Mouse (Mus musculus): ENCODE results near the gene Mmp17. TPM values are rescaled to one million over a fixed set of nuclear protein-coding genes. Genes with fewer than 3 reads are reported as not detected.
A peak's percentile ranks its signal among the peaks of the same experiment; 100 is the strongest.

Mmp17 gene
- 1.4 and 1.5 TPM in 2 replicates for polyA plus RNA-seq (2015; fragmentation: Nextera tagmentation; extraction: Ambion mirVana)

DNA sequence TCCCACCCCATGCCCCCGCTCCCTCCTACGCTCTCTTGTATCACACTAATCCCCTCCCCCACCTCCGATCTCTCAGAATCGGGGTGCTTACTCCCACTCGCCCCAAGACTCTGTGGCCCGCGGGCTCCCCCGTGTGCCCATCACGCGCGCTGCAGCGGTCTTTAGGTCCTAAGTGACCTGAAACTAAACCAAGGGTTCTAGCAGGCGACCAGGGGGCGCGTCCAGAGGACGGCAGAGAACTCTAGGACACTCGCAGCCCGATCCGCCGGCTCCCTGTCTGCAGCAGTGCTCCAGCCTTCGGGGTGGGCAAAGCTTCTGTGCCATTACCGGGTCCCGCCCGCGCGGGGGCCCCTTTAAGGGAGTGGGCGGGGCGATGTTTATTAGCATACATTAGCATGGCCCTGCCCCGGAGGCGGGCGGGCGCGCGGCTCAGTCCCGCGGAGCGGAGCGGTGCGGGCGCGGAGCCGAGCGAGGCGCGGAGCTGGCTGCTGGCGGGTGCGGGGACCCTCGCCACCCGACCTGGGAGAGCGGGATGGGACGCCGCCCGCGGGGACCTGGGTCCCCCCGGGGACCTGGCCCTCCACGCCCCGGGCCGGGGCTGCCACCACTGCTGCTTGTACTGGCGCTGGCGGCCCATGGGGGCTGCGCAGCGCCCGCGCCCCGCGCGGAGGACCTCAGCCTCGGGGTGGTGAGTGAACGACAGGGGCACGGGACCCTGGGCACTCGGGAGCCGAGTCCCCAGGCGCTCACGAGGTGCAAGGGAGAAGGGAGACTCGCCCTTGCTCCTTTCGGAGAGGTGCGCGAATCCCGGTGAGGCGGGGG, at the start of gene Mmp17:
Gene Mmp17 (plus strand): TSS at position 409 of the 822 bp plus-strand sequence.
- Histone ChIP-seq H3K9ac (peak within 1 kb of the TSS; percentile 42), H3K4me3 (peak within 1 kb of the TSS; percentile 67), H3K9me3 (no peaks in the 10 kb centered on the region), H3K4me1 (peaks cover 32% of the 10 kb centered on the region), H3K27ac (no peak within 1 kb of the TSS), H3K36me3 (no peaks in the 10 kb centered on the region), H3K27me3 (peaks cover 55% of the 10 kb centered on the region), H3K4me2 (peak within 1 kb of the TSS; percentile 100)
- under 1% methylated on average over 78 of the region's 80 CpGs for WGBS
- peak; percentile 83 for ATAC-seq (ENCODE audit: insufficient number of reproducible peaks, low FRiP score, low TSS enrichment, low read depth)

DNA sequence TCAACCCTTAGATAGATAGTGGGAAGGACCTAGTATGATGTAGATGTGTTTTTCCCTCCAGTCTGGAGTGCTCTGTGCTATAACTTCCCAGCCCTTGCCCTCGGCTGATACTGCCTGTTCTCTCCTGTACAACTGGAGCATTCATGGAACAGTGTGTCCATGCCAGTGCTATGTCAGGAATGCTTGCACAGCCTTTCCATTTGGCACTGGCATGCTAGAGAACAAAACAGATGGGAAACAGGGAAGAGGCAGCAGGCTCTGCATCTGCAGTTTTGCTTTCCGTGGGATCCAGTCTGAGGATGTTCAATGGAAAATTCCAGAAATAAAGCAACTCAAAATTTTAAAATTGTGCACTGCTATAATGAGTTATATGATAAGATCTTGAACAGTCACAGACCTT, 49.5 kb upstream of the Mmp17 start:
- 70% methylated on average over 2 of the region's 2 CpGs for WGBS
- H3K27me3 ChIP-seq, result no peaks in the 10 kb centered on the region

GRCm38 (mm10) chr5:129535021-129535420, 48.9 kb upstream of the Mmp17 start:
- ATAC-seq (ENCODE audit: insufficient number of reproducible peaks, low FRiP score, low TSS enrichment, low read depth), result no peak
- 85% methylated on average over 2 of the region's 2 CpGs for WGBS
- Histone ChIP-seq H3K36me3 (peaks cover 60% of the 10 kb centered on the region), H3K4me2 (no peak overlapping the region), H3K4me1 (no peaks in the 10 kb centered on the region), H3K27ac (no peak overlapping the region), H3K27me3 (no peaks in the 10 kb centered on the region), H3K9me3 (no peaks in the 10 kb centered on the region), H3K4me3 (no peak overlapping the region), H3K9ac (no peak overlapping the region)

More for the DNA sequence above, 49.5 kb upstream of the Mmp17 start:
- ATAC-seq (ENCODE audit: insufficient number of reproducible peaks, low FRiP score, low TSS enrichment, low read depth), result no peak
- Histone ChIP-seq H3K36me3 (peaks cover 60% of the 10 kb centered on the region), H3K4me1 (no peaks in the 10 kb centered on the region), H3K9me3 (no peaks in the 10 kb centered on the region), H3K4me2 (no peak overlapping the region), H3K4me3 (no peak overlapping the region), H3K27ac (no peak overlapping the region), H3K9ac (no peak overlapping the region)

GRCm38 (mm10) chr5:129535431-129535830, 48.5 kb upstream of the Mmp17 start:
- Histone ChIP-seq H3K36me3 (peaks cover 63% of the 10 kb centered on the region), H3K27ac (no peak overlapping the region), H3K4me2 (no peak overlapping the region), H3K4me3 (no peak overlapping the region), H3K4me1 (no peaks in the 10 kb centered on the region), H3K9ac (no peak overlapping the region), H3K27me3 (no peaks in the 10 kb centered on the region), H3K9me3 (no peaks in the 10 kb centered on the region)
- 94% methylated on average over 3 of the region's 3 CpGs for WGBS
- no peak for ATAC-seq (ENCODE audit: insufficient number of reproducible peaks, low FRiP score, low TSS enrichment, low read depth)

DNA sequence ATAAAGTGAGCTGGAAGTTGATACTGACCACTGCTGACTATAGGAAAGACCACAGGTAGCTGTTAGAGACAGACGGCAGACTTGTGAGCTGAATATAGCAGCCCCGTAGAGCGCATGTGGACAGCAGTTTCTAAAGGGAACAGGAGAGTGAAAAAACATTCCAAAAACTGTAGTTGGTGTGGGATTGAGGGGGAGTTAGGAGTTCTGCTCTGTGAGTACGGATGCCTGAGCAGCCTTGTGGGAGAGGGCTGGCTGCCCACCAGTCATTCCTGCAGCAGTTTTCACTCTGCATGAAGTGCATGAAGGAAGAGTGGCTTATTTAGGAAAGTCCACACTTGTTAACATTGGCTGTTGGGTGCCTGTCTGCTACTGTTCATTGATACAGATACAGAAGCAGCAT, 45.1 kb upstream of the Mmp17 start:
- Histone ChIP-seq H3K9ac (no peak overlapping the region), H3K36me3 (peaks cover 68% of the 10 kb centered on the region), H3K4me1 (no peaks in the 10 kb centered on the region), H3K4me3 (no peak overlapping the region), H3K4me2 (no peak overlapping the region), H3K27ac (no peak overlapping the region), H3K27me3 (no peaks in the 10 kb centered on the region), H3K9me3 (no peaks in the 10 kb centered on the region)
- ATAC-seq (ENCODE audit: insufficient number of reproducible peaks, low FRiP score, low TSS enrichment, low read depth), result no peak
- 87% methylated on average over 4 of the region's 4 CpGs for WGBS

- Histone ChIP-seq H3K9me3 (no peaks in the 10 kb centered on the region), H3K4me1 (no peaks in the 10 kb centered on the region), H3K9ac (no peak overlapping the region), H3K27me3 (no peaks in the 10 kb centered on the region), H3K36me3 (peaks cover 75% of the 10 kb centered on the region), H3K4me3 (no peak overlapping the region), H3K27ac (no peak overlapping the region), H3K4me2 (no peak overlapping the region)
- ATAC-seq (ENCODE audit: insufficient number of reproducible peaks, low FRiP score, low TSS enrichment, low read depth), result no peak
- 90% methylated on average over 3 of the region's 3 CpGs for WGBS
These were observed 41.7 kb upstream of the Mmp17 start for GRCm38 (mm10) chr5:129542236-129542635.

- no peak for ATAC-seq (ENCODE audit: insufficient number of reproducible peaks, low FRiP score, low TSS enrichment, low read depth)
- Histone ChIP-seq H3K4me1 (no peaks in the 10 kb centered on the region), H3K9ac (no peak overlapping the region), H3K9me3 (no peaks in the 10 kb centered on the region), H3K4me2 (no peak overlapping the region), H3K27me3 (no peaks in the 10 kb centered on the region), H3K4me3 (no peak overlapping the region), H3K27ac (no peak overlapping the region), H3K36me3 (peaks cover 91% of the 10 kb centered on the region)
- WGBS, result 68% methylated on average over 9 of the region's 9 CpGs
These were observed 38.2 kb upstream of the Mmp17 start for GRCm38 (mm10) chr5:129545787-129546186.

DNA sequence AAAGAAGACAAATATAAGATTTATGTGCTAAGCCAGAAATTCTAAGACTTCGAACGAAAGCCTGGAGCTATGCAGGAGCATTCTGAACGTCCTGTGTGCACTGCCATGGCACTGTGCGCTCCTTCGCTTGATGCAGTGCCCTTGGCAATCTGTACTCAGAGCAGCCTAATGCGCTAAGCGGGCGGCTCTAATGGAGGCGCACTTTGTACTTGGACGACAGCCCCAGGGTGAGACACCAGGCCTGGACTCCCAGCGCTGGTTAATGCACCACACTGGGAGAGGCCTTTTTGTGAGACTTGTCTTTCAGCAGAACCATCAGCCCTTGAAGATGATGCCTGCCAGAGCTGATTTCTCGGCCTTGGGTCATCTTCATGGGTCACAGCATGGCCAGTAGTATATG, 34.3 kb upstream of the Mmp17 start:
- no peak overlapping the region for H3K27ac ChIP-seq
- no peaks in the 10 kb centered on the region for H3K4me1 ChIP-seq
- no peaks in the 10 kb centered on the region for H3K27me3 ChIP-seq
- ATAC-seq (ENCODE audit: insufficient number of reproducible peaks, low FRiP score, low TSS enrichment, low read depth), result no peak
- no peak overlapping the region for H3K4me3 ChIP-seq
- H3K9me3 ChIP-seq, result no peaks in the 10 kb centered on the region
- peaks cover 93% of the 10 kb centered on the region for H3K36me3 ChIP-seq
- H3K4me2 ChIP-seq, result no peak overlapping the region
- H3K9ac ChIP-seq, result no peak overlapping the region
- WGBS, result 86% methylated on average over 12 of the region's 12 CpGs

- no peak for ATAC-seq (ENCODE audit: insufficient number of reproducible peaks, low FRiP score, low TSS enrichment, low read depth)
- no peak overlapping the region for H3K9ac ChIP-seq
- H3K4me3 ChIP-seq, result no peak overlapping the region
- H3K27ac ChIP-seq, result no peak overlapping the region
- H3K9me3 ChIP-seq, result no peaks in the 10 kb centered on the region
- no peaks in the 10 kb centered on the region for H3K27me3 ChIP-seq
- no peak overlapping the region for H3K4me2 ChIP-seq
- no peaks in the 10 kb centered on the region for H3K4me1 ChIP-seq
- peaks cover 96% of the 10 kb centered on the region for H3K36me3 ChIP-seq
- WGBS, result 94% methylated on average over 6 of the region's 6 CpGs
These were observed 33.2 kb upstream of the Mmp17 start for GRCm38 (mm10) chr5:129550790-129551189.

DNA sequence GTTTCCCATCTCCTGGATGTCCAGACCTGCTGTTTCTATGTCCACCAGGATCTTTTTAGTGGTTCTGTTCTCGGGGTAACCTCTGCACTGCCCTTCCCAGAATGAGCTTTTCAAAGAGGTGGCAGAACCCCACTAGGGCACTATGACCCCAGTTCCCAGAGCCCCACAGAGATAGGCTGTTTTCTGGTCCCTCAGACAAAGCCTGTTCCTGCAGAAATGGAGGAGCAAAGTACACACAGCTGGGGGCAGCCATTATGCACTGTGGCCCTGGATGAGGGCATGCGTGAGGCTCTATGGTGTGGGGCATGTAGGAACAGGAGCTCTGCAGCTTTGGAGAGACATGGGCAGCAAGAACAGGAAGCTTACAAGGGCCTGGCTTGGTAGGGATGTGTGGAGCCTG, 32.0 kb upstream of the Mmp17 start:
- Histone ChIP-seq H3K27ac (no peak overlapping the region), H3K9ac (no peak overlapping the region), H3K4me1 (no peaks in the 10 kb centered on the region), H3K9me3 (no peaks in the 10 kb centered on the region), H3K4me2 (no peak overlapping the region), H3K4me3 (no peak overlapping the region), H3K36me3 (peaks cover 94% of the 10 kb centered on the region), H3K27me3 (no peaks in the 10 kb centered on the region)
- 94% methylated on average over 2 of the region's 2 CpGs for WGBS
- ATAC-seq (ENCODE audit: insufficient number of reproducible peaks, low FRiP score, low TSS enrichment, low read depth), result no peak

GRCm38 (mm10) chr5:129553642-129554041, 30.3 kb upstream of the Mmp17 start:
- Histone ChIP-seq H3K9ac (no peak overlapping the region), H3K36me3 (peaks cover 91% of the 10 kb centered on the region), H3K27me3 (no peaks in the 10 kb centered on the region), H3K9me3 (no peaks in the 10 kb centered on the region), H3K4me1 (no peaks in the 10 kb centered on the region), H3K4me2 (no peak overlapping the region), H3K27ac (no peak overlapping the region), H3K4me3 (no peak overlapping the region)
- no peak for ATAC-seq (ENCODE audit: insufficient number of reproducible peaks, low FRiP score, low TSS enrichment, low read depth)
- WGBS, result 83% methylated on average over 6 of the region's 6 CpGs

GRCm38 (mm10) chr5:129558591-129558990, 25.4 kb upstream of the Mmp17 start:
- H3K9me3 ChIP-seq, result no peaks in the 10 kb centered on the region
- H3K36me3 ChIP-seq, result peaks cover 85% of the 10 kb centered on the region
- no peak overlapping the region for H3K9ac ChIP-seq
- no peak overlapping the region for H3K27ac ChIP-seq
- H3K27me3 ChIP-seq, result no peaks in the 10 kb centered on the region
- no peak overlapping the region for H3K4me3 ChIP-seq
- no peak overlapping the region for H3K4me2 ChIP-seq
- no peak for ATAC-seq (ENCODE audit: insufficient number of reproducible peaks, low FRiP score, low TSS enrichment, low read depth)
- WGBS, result 77% methylated on average over 5 of the region's 5 CpGs
- no peaks in the 10 kb centered on the region for H3K4me1 ChIP-seq
